Mouse (Mus musculus) forebrain, embryonic 10.5 days (tissue): ENCODE data around the gene Sfrp4. TPM values are rescaled to one million over a fixed set of nuclear protein-coding genes. Genes with fewer than 3 reads are reported as not detected.

Experiments used
- DNase-seq: peaks from one replicate; pipeline ENCODE4 v3.0.0-alpha.2; 2017; ENCODE audit warnings: low spot score; ENCODE audit errors: extremely low spot score
- H3K27ac ChIP-seq: fragments of 300-500 bp; sonication (generic); 2 replicates; pipeline ENCODE4 v1.5.1; 2016; ENCODE audit warnings: mild to moderate bottlenecking
- H3K27me3 ChIP-seq: fragments of 300-500 bp; sonication (generic); 2 replicates; pipeline ENCODE4 v1.6.1; 2016; ENCODE audit warnings: mild to moderate bottlenecking; ENCODE audit not compliant: poor library complexity, severe bottlenecking
- H3K36me3 ChIP-seq: fragments of 300-500 bp; sonication (generic); replicated peaks from 2 replicates; pipeline ENCODE4 v1.6.1; 2016; ENCODE audit warnings: mild to moderate bottlenecking, moderate library complexity
- H3K4me1 ChIP-seq: fragments of 300-500 bp; sonication (generic); 2 replicates; pipeline ENCODE4 v1.6.1; 2016
- H3K4me3 ChIP-seq: fragments of 300-500 bp; sonication (generic); 2 replicates; pipeline ENCODE4 v1.5.1; 2016; ENCODE audit warnings: mild to moderate bottlenecking, moderate library complexity
- H3K9me3 ChIP-seq: fragments of 300-500 bp; sonication (generic); 2 replicates; pipeline ENCODE4 v1.6.1; 2016; ENCODE audit warnings: mild to moderate bottlenecking, moderate library complexity
- WGBS: fragments of 180-500 bp; shearing (Covaris S2); methylation state at CpG from one replicate; pipeline ENCODE4 v1.1.7; 2016; 5-methylcytosine and 5-hydroxymethylcytosine counted together
- polyA plus RNA-seq: library from polyadenylated mRNA; unstranded; fragments of >200 nt; fragmentation: Nextera tagmentation; extraction: Ambion mirVana; gene quantifications from 2 replicates; pipeline ENCODE4 v1.2.1, GENCODE M21; 2016

Gene Sfrp4
- polyA plus RNA-seq, 1 experiment from 2014 or later, result 1.7 TPM

GRCm38 (mm10) chr13:19614311-19614710 lies 8.6 kb upstream of the Sfrp4 start:
- Histone ChIP-seq H3K4me3 (no peak overlapping the region), H3K27ac (no peak overlapping the region), H3K9me3 (no peaks in the 10 kb centered on the region), H3K4me1 (peaks cover 20% of the 10 kb centered on the region), H3K27me3 (no peaks in the 10 kb centered on the region), H3K36me3 (no peaks in the 10 kb centered on the region)
- DNase-seq, result no peak
- WGBS, result 85% methylated on average over 1 of the region's 1 CpGs

- no peak for DNase-seq
- no peaks in the 10 kb centered on the region for H3K9me3 ChIP-seq
- H3K27ac ChIP-seq, result no peak overlapping the region
- H3K4me1 ChIP-seq, result peaks cover 27% of the 10 kb centered on the region
- WGBS, result 94% methylated on average over 4 of the region's 4 CpGs
- H3K4me3 ChIP-seq, result no peak overlapping the region
- no peaks in the 10 kb centered on the region for H3K36me3 ChIP-seq
- H3K27me3 ChIP-seq, result peaks cover 29% of the 10 kb centered on the region
Observed at GRCm38 (mm10) chr13:19618081-19618480, 4.8 kb upstream of the Sfrp4 start.

- H3K36me3 ChIP-seq, result no peaks in the 10 kb centered on the region
- peak overlapping the region; percentile 76 for H3K4me3 ChIP-seq
- 8% methylated on average over 5 of the region's 5 CpGs for WGBS
- H3K9me3 ChIP-seq, result no peaks in the 10 kb centered on the region
- peaks cover 37% of the 10 kb centered on the region for H3K27me3 ChIP-seq
- H3K4me1 ChIP-seq, result peaks cover 34% of the 10 kb centered on the region
- peak overlapping the region; percentile 93 for H3K27ac ChIP-seq
- no peak for DNase-seq
Observed at GRCm38 (mm10) chr13:19618841-19619215, 4.1 kb upstream of the Sfrp4 start.

- no peaks in the 10 kb centered on the region for H3K36me3 ChIP-seq
- DNase-seq, result peak; percentile 79
- H3K9me3 ChIP-seq, result no peaks in the 10 kb centered on the region
- H3K4me3 ChIP-seq, result peak within 1 kb of the TSS; percentile 76
- peak within 1 kb of the TSS; percentile 93 for H3K27ac ChIP-seq
- H3K27me3 ChIP-seq, result peaks cover 42% of the 10 kb centered on the region
- under 1% methylated on average over 46 of the region's 46 CpGs for WGBS
- H3K4me1 ChIP-seq, result peaks cover 35% of the 10 kb centered on the region
Observed at GRCm38 (mm10) chr13:19619216-19619927, 3.5 kb upstream of the Sfrp4 start, which contains the start of gene Epdr1. Gene Epdr1, minus strand, starts transcription at chr13:19619927.

- Histone ChIP-seq H3K9me3 (no peaks in the 10 kb centered on the region), H3K4me3 (peak overlapping the region; percentile 59), H3K27me3 (peaks cover 50% of the 10 kb centered on the region), H3K36me3 (no peaks in the 10 kb centered on the region), H3K4me1 (peaks cover 29% of the 10 kb centered on the region), H3K27ac (peak overlapping the region; percentile 81)
- WGBS, result 23% methylated on average over 30 of the region's 30 CpGs
- DNase-seq, result peak; percentile 26
Observed at GRCm38 (mm10) chr13:19623228-19623905, 463 bp downstream of the Sfrp4 start.

GRCm38 (mm10) chr13:19624632-19625320 lies 1.9 kb downstream of the Sfrp4 start:
- 93% methylated on average over 11 of the region's 11 CpGs for WGBS
- Histone ChIP-seq H3K27me3 (peaks cover 50% of the 10 kb centered on the region), H3K9me3 (no peaks in the 10 kb centered on the region), H3K4me1 (peaks cover 15% of the 10 kb centered on the region), H3K27ac (no peak overlapping the region), H3K36me3 (no peaks in the 10 kb centered on the region), H3K4me3 (no peak overlapping the region)
- no peak for DNase-seq

GRCm38 (mm10) chr13:19626473-19626872 lies 3.6 kb downstream of the Sfrp4 start:
- H3K27ac ChIP-seq, result no peak overlapping the region
- no peak for DNase-seq
- WGBS, result 94% methylated on average over 1 of the region's 1 CpGs
- no peaks in the 10 kb centered on the region for H3K36me3 ChIP-seq
- H3K9me3 ChIP-seq, result no peaks in the 10 kb centered on the region
- H3K4me3 ChIP-seq, result no peak overlapping the region
- peaks cover 37% of the 10 kb centered on the region for H3K27me3 ChIP-seq
- H3K4me1 ChIP-seq, result peaks cover 15% of the 10 kb centered on the region

GRCm38 (mm10) chr13:19630768-19631709 lies 8.1 kb downstream of the Sfrp4 start:
- DNase-seq, result no peak
- H3K27ac ChIP-seq, result no peak overlapping the region
- WGBS, result 91% methylated on average over 5 of the region's 5 CpGs
- H3K36me3 ChIP-seq, result no peaks in the 10 kb centered on the region
- H3K4me3 ChIP-seq, result no peak overlapping the region
- no peaks in the 10 kb centered on the region for H3K27me3 ChIP-seq
- H3K9me3 ChIP-seq, result no peaks in the 10 kb centered on the region
- no peaks in the 10 kb centered on the region for H3K4me1 ChIP-seq

- Histone ChIP-seq H3K36me3 (no peaks in the 10 kb centered on the region), H3K4me3 (no peak overlapping the region), H3K4me1 (no peaks in the 10 kb centered on the region), H3K27me3 (no peaks in the 10 kb centered on the region), H3K27ac (no peak overlapping the region), H3K9me3 (no peaks in the 10 kb centered on the region)
- WGBS, result 73% methylated on average over 4 of the region's 4 CpGs
- DNase-seq, result no peak
Observed at GRCm38 (mm10) chr13:19636131-19636530, 13.2 kb downstream of the Sfrp4 start.

GRCm38 (mm10) chr13:19640203-19640851 lies 17.4 kb downstream of the Sfrp4 start:
- no peak overlapping the region for H3K4me3 ChIP-seq
- no peaks in the 10 kb centered on the region for H3K4me1 ChIP-seq
- DNase-seq, result no peak
- no peaks in the 10 kb centered on the region for H3K9me3 ChIP-seq
- H3K27me3 ChIP-seq, result no peaks in the 10 kb centered on the region
- WGBS, result 89% methylated on average over 2 of the region's 2 CpGs
- no peak overlapping the region for H3K27ac ChIP-seq
- H3K36me3 ChIP-seq, result no peaks in the 10 kb centered on the region

GRCm38 (mm10) chr13:19643519-19643918 lies 20.6 kb downstream of the Sfrp4 start:
- DNase-seq, result no peak
- Histone ChIP-seq H3K4me1 (no peaks in the 10 kb centered on the region), H3K9me3 (no peaks in the 10 kb centered on the region), H3K36me3 (no peaks in the 10 kb centered on the region), H3K27ac (no peak overlapping the region), H3K27me3 (no peaks in the 10 kb centered on the region), H3K4me3 (no peak overlapping the region)
- 92% methylated on average over 1 of the region's 1 CpGs for WGBS

GRCm38 (mm10) chr13:19644225-19644624 lies 21.3 kb downstream of the Sfrp4 start:
- Histone ChIP-seq H3K4me1 (no peaks in the 10 kb centered on the region), H3K27ac (no peak overlapping the region), H3K36me3 (no peaks in the 10 kb centered on the region), H3K4me3 (no peak overlapping the region), H3K27me3 (no peaks in the 10 kb centered on the region), H3K9me3 (no peaks in the 10 kb centered on the region)
- 83% methylated on average over 2 of the region's 2 CpGs for WGBS
- no peak for DNase-seq
